Mouse (Mus musculus) cerebellum, postnatal 25 days (tissue): Measurements from ENCODE around the gene Gm20390.

Source experiments
- DNase-seq, 2 experiments: peaks; one replicate each; pipeline ENCODE4 v3.0.0; 2021; ENCODE audit warnings: mixed read lengths in 2 of 2

The Gm20390 gene

GRCm38 (mm10) chr11:93968005-93968847 is at the start of gene Gm20390, which contains the start of gene Nme1:
TSS of gene Gm20390 (minus strand) at chr11:93968293.
TSS of gene Nme1 (minus strand) at chr11:93968521.
- DNase-seq: peak; percentile 97 to 98

GRCm38 (mm10) chr11:94003346-94003745 is 35.3 kb upstream of the Gm20390 start:
- DNase-seq: no peak

GRCm38 (mm10) chr11:93999276-93999675 is 31.2 kb upstream of the Gm20390 start:
- no peak for DNase-seq

- peak; percentile 12 to 29 for DNase-seq
Measured at GRCm38 (mm10) chr11:93997141-93997775, 29.2 kb upstream of the Gm20390 start.

- no peak for DNase-seq
Measured at GRCm38 (mm10) chr11:93996306-93997140, 28.4 kb upstream of the Gm20390 start.

GRCm38 (mm10) chr11:93995720-93996305 is 27.7 kb upstream of the Gm20390 start, which contains the start of gene Spag9:
TSS of gene Spag9 (plus strand) at chr11:93996091.
- DNase-seq: peak; percentile 95 to 98

- peak; percentile 69 to 79 for DNase-seq
Measured at GRCm38 (mm10) chr11:93995111-93995719, 27.1 kb upstream of the Gm20390 start.

GRCm38 (mm10) chr11:93994531-93994930 is 26.4 kb upstream of the Gm20390 start:
- peak; percentile 9 to 21 for DNase-seq

GRCm38 (mm10) chr11:93988328-93989062 is 20.4 kb upstream of the Gm20390 start:
- DNase-seq: no peak

- DNase-seq: no peak
Measured at GRCm38 (mm10) chr11:93987625-93988327, 19.7 kb upstream of the Gm20390 start.

- DNase-seq: no peak
Measured at GRCm38 (mm10) chr11:93987026-93987425, 18.9 kb upstream of the Gm20390 start.

- no peak for DNase-seq
Measured at GRCm38 (mm10) chr11:93986298-93986697, 18.2 kb upstream of the Gm20390 start.

- no peak for DNase-seq
Measured at GRCm38 (mm10) chr11:93985265-93985664, 17.2 kb upstream of the Gm20390 start.

- no peak for DNase-seq
Measured at GRCm38 (mm10) chr11:93984619-93985018, 16.5 kb upstream of the Gm20390 start.

GRCm38 (mm10) chr11:93979502-93980049 is 11.5 kb upstream of the Gm20390 start:
- no peak for DNase-seq

- DNase-seq: no peak
Measured at GRCm38 (mm10) chr11:93972951-93973350, 4.9 kb upstream of the Gm20390 start.

- DNase-seq: no peak
Measured at GRCm38 (mm10) chr11:93969799-93970198, 1.7 kb upstream of the Gm20390 start.

GRCm38 (mm10) chr11:93969171-93969570 is 1.1 kb upstream of the Gm20390 start:
- no peak for DNase-seq

- DNase-seq: no peak
Measured at GRCm38 (mm10) chr11:93968848-93969128, 695 bp upstream of the Gm20390 start.

- peak; percentile 19 to 20 for DNase-seq
Measured at GRCm38 (mm10) chr11:93967381-93967780, 712 bp downstream of the Gm20390 start.

GRCm38 (mm10) chr11:93965391-93965790 is 2.7 kb downstream of the Gm20390 start:
- no peak for DNase-seq
